Mouse (Mus musculus): ENCODE results near the gene Asap2. TPM values are rescaled to one million over a fixed set of nuclear protein-coding genes. Genes with fewer than 3 reads are reported as not detected.

The Asap2 gene
- polyA plus RNA-seq, 1 experiment = 13.9 TPM

- Histone ChIP-seq H3K4me1 (ENCODE audit: control insufficient read depth, insufficient read depth, low read length) (peaks cover 14% of the 10 kb centered on the region), H3K9ac (ENCODE audit: low read depth, poor library complexity, severe bottlenecking) (no peak overlapping the region), H3K27me3 (ENCODE audit: control insufficient read depth, insufficient read depth, low read length, poor library complexity, severe bottlenecking) (no peaks in the 10 kb centered on the region), H3K9me3 (replicated peaks; ENCODE audit: control insufficient read depth, insufficient read depth, low read length, poor library complexity, severe bottlenecking) (no peaks in the 10 kb centered on the region), H3K4me3 (ENCODE audit: low read depth, low read length) (no peak overlapping the region), H3K27ac (ENCODE audit: insufficient read depth, low read length) (peak overlapping the region; percentile 90), H3K36me3 (ENCODE audit: control insufficient read depth, insufficient read depth, low read length, poor library complexity, severe bottlenecking) (no peaks in the 10 kb centered on the region)
- TF ChIP-seq CTCF (IDR thresholded peaks at IDR 0.05; ENCODE audit: low read depth, low read length) = no peak
- no peak for TF ChIP-seq POLR2A (IDR thresholded peaks at IDR 0.05; ENCODE audit: insufficient read depth, low read length)
- no peak for TF ChIP-seq EP300 (IDR thresholded peaks at IDR 0.05; ENCODE audit: insufficient read depth, low read depth, low read length)
These were observed 177.9 kb downstream of the Asap2 start for GRCm38 (mm10) chr12:21168149-21168548.

- no peak overlapping the region for H3K27ac ChIP-seq (ENCODE audit: insufficient read depth, low read length)
- no peaks in the 10 kb centered on the region for H3K9me3 ChIP-seq (replicated peaks; ENCODE audit: control insufficient read depth, insufficient read depth, low read length, poor library complexity, severe bottlenecking)
- no peaks in the 10 kb centered on the region for H3K36me3 ChIP-seq (ENCODE audit: control insufficient read depth, insufficient read depth, low read length, poor library complexity, severe bottlenecking)
- TF ChIP-seq CTCF (IDR thresholded peaks at IDR 0.05; ENCODE audit: low read depth, low read length) (no peak), POLR2A (IDR thresholded peaks at IDR 0.05; ENCODE audit: insufficient read depth, low read length) (no peak), EP300 (IDR thresholded peaks at IDR 0.05; ENCODE audit: insufficient read depth, low read depth, low read length) (no peak)
- H3K27me3 ChIP-seq (ENCODE audit: control insufficient read depth, insufficient read depth, low read length, poor library complexity, severe bottlenecking) = no peaks in the 10 kb centered on the region
- H3K9ac ChIP-seq (ENCODE audit: low read depth, poor library complexity, severe bottlenecking) = no peak overlapping the region
- H3K4me1 ChIP-seq (ENCODE audit: control insufficient read depth, insufficient read depth, low read length) = peaks cover 7% of the 10 kb centered on the region
- H3K4me3 ChIP-seq (ENCODE audit: low read depth, low read length) = no peak overlapping the region
These were observed 181.7 kb downstream of the Asap2 start for GRCm38 (mm10) chr12:21171776-21172490.

- no peaks in the 10 kb centered on the region for H3K27me3 ChIP-seq (ENCODE audit: control insufficient read depth, insufficient read depth, low read length, poor library complexity, severe bottlenecking)
- no peaks in the 10 kb centered on the region for H3K9me3 ChIP-seq (replicated peaks; ENCODE audit: control insufficient read depth, insufficient read depth, low read length, poor library complexity, severe bottlenecking)
- no peak overlapping the region for H3K27ac ChIP-seq (ENCODE audit: insufficient read depth, low read length)
- no peak overlapping the region for H3K9ac ChIP-seq (ENCODE audit: low read depth, poor library complexity, severe bottlenecking)
- peaks cover 5% of the 10 kb centered on the region for H3K4me1 ChIP-seq (ENCODE audit: control insufficient read depth, insufficient read depth, low read length)
- TF ChIP-seq POLR2A (IDR thresholded peaks at IDR 0.05; ENCODE audit: insufficient read depth, low read length) (no peak), EP300 (IDR thresholded peaks at IDR 0.05; ENCODE audit: insufficient read depth, low read depth, low read length) (no peak), CTCF (IDR thresholded peaks at IDR 0.05; ENCODE audit: low read depth, low read length) (no peak)
- no peak overlapping the region for H3K4me3 ChIP-seq (ENCODE audit: low read depth, low read length)
- no peaks in the 10 kb centered on the region for H3K36me3 ChIP-seq (ENCODE audit: control insufficient read depth, insufficient read depth, low read length, poor library complexity, severe bottlenecking)
These were observed 183.7 kb downstream of the Asap2 start for GRCm38 (mm10) chr12:21173847-21174412.

GRCm38 (mm10) chr12:21176399-21176798, 186.1 kb downstream of the Asap2 start:
- no peaks in the 10 kb centered on the region for H3K27me3 ChIP-seq (ENCODE audit: control insufficient read depth, insufficient read depth, low read length, poor library complexity, severe bottlenecking)

GRCm38 (mm10) chr12:21177123-21177698, 187.0 kb downstream of the Asap2 start:
- H3K36me3 ChIP-seq (ENCODE audit: control insufficient read depth, insufficient read depth, low read length, poor library complexity, severe bottlenecking) = no peaks in the 10 kb centered on the region
- no peak overlapping the region for H3K27ac ChIP-seq (ENCODE audit: insufficient read depth, low read length)
- H3K27me3 ChIP-seq (ENCODE audit: control insufficient read depth, insufficient read depth, low read length, poor library complexity, severe bottlenecking) = no peaks in the 10 kb centered on the region
- H3K4me3 ChIP-seq (ENCODE audit: low read depth, low read length) = no peak overlapping the region
- H3K9ac ChIP-seq (ENCODE audit: low read depth, poor library complexity, severe bottlenecking) = no peak overlapping the region
- TF ChIP-seq CTCF (IDR thresholded peaks at IDR 0.05; ENCODE audit: low read depth, low read length) (no peak), POLR2A (IDR thresholded peaks at IDR 0.05; ENCODE audit: insufficient read depth, low read length) (no peak), EP300 (IDR thresholded peaks at IDR 0.05; ENCODE audit: insufficient read depth, low read depth, low read length) (no peak)
- H3K4me1 ChIP-seq (ENCODE audit: control insufficient read depth, insufficient read depth, low read length) = peaks cover 7% of the 10 kb centered on the region
- H3K9me3 ChIP-seq (replicated peaks; ENCODE audit: control insufficient read depth, insufficient read depth, low read length, poor library complexity, severe bottlenecking) = no peaks in the 10 kb centered on the region

More at GRCm38 (mm10) chr12:21176399-21176798, 186.1 kb downstream of the Asap2 start:
- H3K9me3 ChIP-seq (replicated peaks; ENCODE audit: control insufficient read depth, insufficient read depth, low read length, poor library complexity, severe bottlenecking) = no peaks in the 10 kb centered on the region
- no peak overlapping the region for H3K9ac ChIP-seq (ENCODE audit: low read depth, poor library complexity, severe bottlenecking)
- no peak for TF ChIP-seq EP300 (IDR thresholded peaks at IDR 0.05; ENCODE audit: insufficient read depth, low read depth, low read length)
- no peak for TF ChIP-seq CTCF (IDR thresholded peaks at IDR 0.05; ENCODE audit: low read depth, low read length)
- TF ChIP-seq POLR2A (IDR thresholded peaks at IDR 0.05; ENCODE audit: insufficient read depth, low read length) = no peak
- H3K36me3 ChIP-seq (ENCODE audit: control insufficient read depth, insufficient read depth, low read length, poor library complexity, severe bottlenecking) = no peaks in the 10 kb centered on the region
- H3K27ac ChIP-seq (ENCODE audit: insufficient read depth, low read length) = no peak overlapping the region
- H3K4me1 ChIP-seq (ENCODE audit: control insufficient read depth, insufficient read depth, low read length) = peaks cover 7% of the 10 kb centered on the region
- no peak overlapping the region for H3K4me3 ChIP-seq (ENCODE audit: low read depth, low read length)

GRCm38 (mm10) chr12:21180091-21180490, 189.8 kb downstream of the Asap2 start:
- Histone ChIP-seq H3K36me3 (ENCODE audit: control insufficient read depth, insufficient read depth, low read length, poor library complexity, severe bottlenecking) (no peaks in the 10 kb centered on the region), H3K27me3 (ENCODE audit: control insufficient read depth, insufficient read depth, low read length, poor library complexity, severe bottlenecking) (no peaks in the 10 kb centered on the region), H3K9ac (ENCODE audit: low read depth, poor library complexity, severe bottlenecking) (no peak overlapping the region), H3K4me3 (ENCODE audit: low read depth, low read length) (no peak overlapping the region), H3K4me1 (ENCODE audit: control insufficient read depth, insufficient read depth, low read length) (peaks cover 11% of the 10 kb centered on the region), H3K27ac (ENCODE audit: insufficient read depth, low read length) (no peak overlapping the region), H3K9me3 (replicated peaks; ENCODE audit: control insufficient read depth, insufficient read depth, low read length, poor library complexity, severe bottlenecking) (no peaks in the 10 kb centered on the region)
- TF ChIP-seq POLR2A (IDR thresholded peaks at IDR 0.05; ENCODE audit: insufficient read depth, low read length) (no peak), EP300 (IDR thresholded peaks at IDR 0.05; ENCODE audit: insufficient read depth, low read depth, low read length) (no peak), CTCF (IDR thresholded peaks at IDR 0.05; ENCODE audit: low read depth, low read length) (no peak)

Data from ES-Bruce4 (cell line).